Mouse (Mus musculus) lung, adult 2 months (tissue): ENCODE measurements at regions not wholly inside any gene's neighbourhood (a gene's known extent, or its start where the extent isn't known, plus 50 kb on each side); places are given as distances from the start of the nearest gene placed in this dataset.

Source experiments
- CTCF ChIP-seq: fragments of 200-500 bp; IDR thresholded peaks from 2 replicates; pipeline ENCODE4 v1.5.1; 2011; ENCODE audit warnings: mild to moderate bottlenecking, low read length, control low read depth; ENCODE audit not compliant: insufficient read depth
- POLR2A ChIP-seq: fragments of 200-500 bp; IDR thresholded peaks from 2 replicates; pipeline ENCODE4 v1.6.1; 2011; ENCODE audit warnings: low read depth, mild to moderate bottlenecking, control low read depth, low read length, borderline replicate concordance; ENCODE audit errors: extremely low read depth

DNA sequence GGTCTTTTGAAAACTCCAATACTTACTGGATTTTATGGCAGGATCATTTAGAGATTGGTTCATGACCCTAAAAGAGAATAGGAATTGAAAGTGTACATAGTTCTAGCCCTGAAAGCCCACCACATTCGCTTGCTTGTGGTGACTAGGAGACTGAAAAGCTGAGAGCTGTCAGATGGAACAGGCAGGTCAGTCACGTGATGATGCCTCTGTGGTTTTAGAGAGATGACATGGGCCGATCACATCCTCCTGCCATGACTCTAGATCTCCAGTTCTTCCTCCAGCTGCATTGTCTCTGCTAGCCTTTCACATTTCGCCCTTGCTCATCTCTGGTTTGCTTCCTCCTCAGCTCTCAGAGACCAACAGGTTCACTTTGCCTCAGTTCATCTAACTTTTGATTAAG lies 98.6 kb upstream of the Slc7a14 start:
- no peak for TF ChIP-seq CTCF
- no peak for TF ChIP-seq POLR2A
